In genomic region chr5:91951404-91951803, GRCm38 (mm10) we compare ENCODE assay signal across 12 mouse cellular contexts. TPM values are rescaled to one million over a fixed set of nuclear protein-coding genes. Genes with fewer than 3 reads are reported as not detected.
A peak's percentile ranks its signal among the peaks of the same experiment; 100 is the strongest.
DNase-seq lines count a peak whose midpoint lies in the region; ATAC-seq and TF ChIP-seq lines count a peak whose summit lies in the region.
"Had no signal": no experiment of that assay in that cellular context is flagged by ENCODE, and none has a peak within 500 bp of the region (broad histone marks: within the 10 kb centered on the region; RNA-seq: fewer than 3 reads in every experiment).

No protein-coding gene starts in this region.

- DNase-seq in hindbrain, embryonic 11.5 days (ENCODE audit: low spot score): peak; percentile 25
- DNase-seq in lung, postnatal 0 days (ENCODE audit: low spot score): peak; percentile 39
- no peak for DNase-seq in lung, postnatal 14 days
- peak; percentile 71 for DNase-seq in brain, embryonic 14.5 days (ENCODE audit: low read depth)
- DNase-seq in retina, postnatal 1 day: peak; percentile 53
- DNase-seq in spleen, postnatal 10 days (ENCODE audit: low spot score in 2 of 2): no peak
- no peak for DNase-seq in c-Kit-positive CD71-positive TER-119-positive erythroid progenitor cells, embryonic 14.5 days (ENCODE audit: low spot score)

- no peaks in the 10 kb centered on the region for H3K9me3 ChIP-seq in hindbrain, embryonic 11.5 days (ENCODE audit: control insufficient read depth, low read length)
- no peaks in the 10 kb centered on the region for H3K9me3 ChIP-seq in hindbrain, embryonic 12.5 days (replicated peaks)
- no peaks in the 10 kb centered on the region for H3K9me3 ChIP-seq in lung, postnatal 0 days (ENCODE audit: low read length)
- H3K9me3 ChIP-seq: embryonic facial prominence, embryonic 15.5 days; limb, embryonic 13.5 days; midbrain, embryonic 12.5 days had no signal

- no peak overlapping the region for H3K9ac ChIP-seq in hindbrain, embryonic 11.5 days (ENCODE audit: low read depth, low read length)
- H3K9ac ChIP-seq in hindbrain, embryonic 12.5 days: no peak overlapping the region
- no peak overlapping the region for H3K9ac ChIP-seq in lung, postnatal 0 days (replicated peaks; ENCODE audit: low read depth)
- H3K9ac ChIP-seq: embryonic facial prominence, embryonic 15.5 days; limb, embryonic 13.5 days; midbrain, embryonic 12.5 days had no signal

- no peaks in the 10 kb centered on the region for H3K27me3 ChIP-seq in hindbrain, embryonic 11.5 days (ENCODE audit: control insufficient read depth, insufficient read depth, low read length)
- H3K27me3 ChIP-seq in hindbrain, embryonic 12.5 days: no peaks in the 10 kb centered on the region
- H3K27me3 ChIP-seq in lung, postnatal 0 days (replicated peaks; ENCODE audit: insufficient read depth, low read length): no peaks in the 10 kb centered on the region
- H3K27me3 ChIP-seq: embryonic facial prominence, embryonic 15.5 days; limb, embryonic 13.5 days; midbrain, embryonic 12.5 days had no signal

- no peak for TF ChIP-seq EP300 in lung, postnatal 0 days (IDR thresholded peaks at IDR 0.05)

- no peak overlapping the region for H3K4me2 ChIP-seq in hindbrain, embryonic 11.5 days (replicated peaks; ENCODE audit: low read depth, low read length)
- H3K4me2 ChIP-seq in hindbrain, embryonic 12.5 days (replicated peaks): no peak overlapping the region
- H3K4me2 ChIP-seq in lung, postnatal 0 days (replicated peaks; ENCODE audit: low read depth, low read length): no peak overlapping the region
- H3K4me2 ChIP-seq: embryonic facial prominence, embryonic 15.5 days; limb, embryonic 13.5 days; midbrain, embryonic 12.5 days had no signal

- H3K27ac ChIP-seq in hindbrain, embryonic 11.5 days (ENCODE audit: low read depth, low read length): no peak overlapping the region
- no peak overlapping the region for H3K27ac ChIP-seq in hindbrain, embryonic 12.5 days
- no peak overlapping the region for H3K27ac ChIP-seq in lung, postnatal 0 days (ENCODE audit: low read length)
- H3K27ac ChIP-seq: embryonic facial prominence, embryonic 15.5 days; limb, embryonic 13.5 days; midbrain, embryonic 12.5 days had no signal

- no peak for TF ChIP-seq POLR2A in brain, embryonic 14.5 days (IDR thresholded peaks at IDR 0.05; ENCODE audit: borderline replicate concordance, extremely low read depth, insufficient read depth, insufficient read length, poor library complexity, severe bottlenecking)

- peak; percentile 48 for TF ChIP-seq CTCF in lung, postnatal 0 days (IDR thresholded peaks at IDR 0.05)
- 0 out of 2 replicates have a peak, but pooled peaks have one; percentile 2 for TF ChIP-seq CTCF in brain, embryonic 14.5 days (IDR thresholded peaks at IDR 0.05; ENCODE audit: borderline replicate concordance, extremely low read depth, insufficient read depth, insufficient read length)

- no peaks in the 10 kb centered on the region for H3K4me1 ChIP-seq in hindbrain, embryonic 11.5 days (replicated peaks; ENCODE audit: control insufficient read depth, insufficient read depth, low read length)
- H3K4me1 ChIP-seq in hindbrain, embryonic 12.5 days: no peaks in the 10 kb centered on the region
- no peaks in the 10 kb centered on the region for H3K4me1 ChIP-seq in lung, postnatal 0 days (ENCODE audit: insufficient read depth, low read depth, low read length)
- H3K4me1 ChIP-seq: embryonic facial prominence, embryonic 15.5 days; limb, embryonic 13.5 days; midbrain, embryonic 12.5 days had no signal

- H3K4me3 ChIP-seq in hindbrain, embryonic 11.5 days (ENCODE audit: low read depth, low read length): no peak overlapping the region
- H3K4me3 ChIP-seq in hindbrain, embryonic 12.5 days: no peak overlapping the region
- H3K4me3 ChIP-seq in lung, postnatal 0 days (ENCODE audit: low read depth, low read length): no peak overlapping the region
- H3K4me3 ChIP-seq: embryonic facial prominence, embryonic 15.5 days; limb, embryonic 13.5 days; midbrain, embryonic 12.5 days had no signal

- peaks cover 2% of the 10 kb centered on the region; the same call in 1 of the 2 replicates for H3K36me3 ChIP-seq in hindbrain, embryonic 11.5 days (ENCODE audit: control insufficient read depth, insufficient read depth, low read length)
- peaks cover 47% of the 10 kb centered on the region for H3K36me3 ChIP-seq in hindbrain, embryonic 12.5 days
- peaks cover 37% of the 10 kb centered on the region for H3K36me3 ChIP-seq in lung, postnatal 0 days (ENCODE audit: insufficient read depth, low read length)

- ATAC-seq in hindbrain, embryonic 11.5 days (ENCODE audit: low FRiP score): no peak
- ATAC-seq in hindbrain, embryonic 12.5 days (ENCODE audit: low FRiP score): no peak
- no peak for ATAC-seq in lung, postnatal 0 days

RNA-seq across cellular contexts. Expression of gene Rchy1, which starts 11.5 kb away (rescaled TPM):
- polyA plus RNA-seq in hindbrain, embryonic 11.5 days (2014; fragmentation: Nextera tagmentation; extraction: Ambion mirVana): 46.0 and 58.4 TPM in 2 replicates
- 71.0 and 74.0 TPM in 2 replicates for polyA plus RNA-seq in hindbrain, embryonic 12.5 days (2016; fragmentation: Nextera tagmentation; extraction: Ambion mirVana)
- polyA plus RNA-seq in lung, postnatal 0 days (2015; fragmentation: Nextera tagmentation; extraction: Ambion mirVana): 70.7 and 72.4 TPM in 2 replicates
- 53.6 and 58.8 TPM in 2 replicates for polyA plus RNA-seq in brain, embryonic 14.5 days (2012; rRNA removed)

RNA-seq across cellular contexts. Expression of gene Odaph, which starts 35.9 kb away (rescaled TPM):
- polyA plus RNA-seq in hindbrain, embryonic 11.5 days (2014; fragmentation: Nextera tagmentation; extraction: Ambion mirVana): not detected in 2 replicates
- not detected in 2 replicates for polyA plus RNA-seq in hindbrain, embryonic 12.5 days (2016; fragmentation: Nextera tagmentation; extraction: Ambion mirVana)
- 0.21 TPM in 1 of 2 replicates, not detected in the other for polyA plus RNA-seq in lung, postnatal 0 days (2015; fragmentation: Nextera tagmentation; extraction: Ambion mirVana)
- polyA plus RNA-seq in brain, embryonic 14.5 days (2012; rRNA removed): not detected in 2 replicates
- polyA plus RNA-seq: limb, embryonic 13.5 days; midbrain, embryonic 12.5 days; urinary bladder, adult 2 months had no signal

Comparison
In these comparisons a context has a peak if more than half of its experiments do, and no peak if none do; other contexts are left out.
1. DNase-seq: peak in hindbrain, embryonic 11.5 days (single experiment), lung, postnatal 0 days (single experiment), brain, embryonic 14.5 days (single experiment) and retina, postnatal 1 day (single experiment); none in lung, postnatal 14 days (single experiment), spleen, postnatal 10 days (0 of 2) and c-Kit-positive CD71-positive TER-119-positive erythroid progenitor cells, embryonic 14.5 days (single experiment).